Mouse (Mus musculus) urinary bladder, postnatal 36 days (tissue): ENCODE data around the gene Ptges2.

Source experiments
- DNase-seq, 2 experiments: peaks; one replicate each; pipeline ENCODE4 v3.0.0; 2022; ENCODE audit warnings: low spot score in 2 of 2, mixed read lengths in 1 of 2

Ptges2 gene

DNA sequence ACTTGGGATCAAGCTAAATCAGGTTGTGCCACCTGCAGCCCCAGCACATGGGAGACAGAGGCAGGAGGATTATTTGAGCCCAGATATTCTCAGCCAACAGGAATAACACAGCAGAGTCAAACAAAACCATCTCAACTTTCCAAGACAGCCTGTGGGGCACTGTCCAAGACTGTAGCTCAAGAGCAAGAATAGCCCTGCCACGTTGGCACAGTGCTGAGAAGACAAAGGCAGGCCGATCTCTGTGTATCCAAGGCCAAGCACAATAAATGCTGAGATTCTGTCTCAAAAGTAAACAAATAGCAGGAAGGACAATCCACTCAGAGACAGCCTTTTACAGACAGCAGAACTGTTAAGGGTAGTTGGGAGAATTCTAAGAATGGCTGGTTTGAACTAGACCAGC lies 44.5 kb downstream of the Ptges2 start:
- DNase-seq = no peak

- DNase-seq = no peak
These were observed 44.9 kb downstream of the Ptges2 start for GRCm38 (mm10) chr2:32440632-32441031.

GRCm38 (mm10) chr2:32441550-32441949 lies 45.9 kb downstream of the Ptges2 start:
- no peak for DNase-seq

GRCm38 (mm10) chr2:32445535-32445934 lies 49.8 kb downstream of the Ptges2 start:
- DNase-seq = no peak

DNA sequence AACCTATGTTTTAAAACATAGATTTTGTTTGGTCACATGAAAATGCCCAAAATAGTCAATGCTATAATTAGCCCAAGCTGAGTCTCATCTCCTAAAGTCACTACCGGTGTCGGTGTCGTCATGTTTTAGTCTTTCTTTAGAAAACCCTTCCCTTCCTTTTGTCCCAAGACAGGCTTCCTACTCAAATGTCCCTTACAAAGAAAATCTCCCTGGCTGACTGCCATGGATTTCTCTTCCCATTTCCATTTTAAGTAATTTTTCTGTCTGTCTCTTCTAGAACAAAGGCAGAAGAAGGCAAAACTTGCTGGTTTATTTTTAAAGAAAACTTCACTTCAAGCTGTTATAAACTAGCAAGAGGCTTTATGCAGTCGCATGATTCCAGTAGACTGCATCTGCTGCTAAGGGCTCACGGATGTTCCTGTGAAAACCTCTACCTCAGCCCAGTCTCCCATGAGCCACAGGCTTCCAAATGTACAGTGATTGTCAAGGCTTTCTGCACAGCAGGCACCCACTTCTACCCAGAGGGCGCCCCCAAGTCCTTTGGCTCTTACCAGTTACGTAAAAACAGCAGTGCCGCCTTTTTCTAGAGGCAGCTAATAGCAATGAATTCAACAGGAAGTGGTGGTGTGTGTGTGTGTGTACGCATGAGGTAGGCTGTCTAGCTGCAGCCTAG lies 51.7 kb downstream of the Ptges2 start:
- DNase-seq = no peak

- no peak for DNase-seq
These were observed 52.8 kb downstream of the Ptges2 start for GRCm38 (mm10) chr2:32448480-32448879.

DNA sequence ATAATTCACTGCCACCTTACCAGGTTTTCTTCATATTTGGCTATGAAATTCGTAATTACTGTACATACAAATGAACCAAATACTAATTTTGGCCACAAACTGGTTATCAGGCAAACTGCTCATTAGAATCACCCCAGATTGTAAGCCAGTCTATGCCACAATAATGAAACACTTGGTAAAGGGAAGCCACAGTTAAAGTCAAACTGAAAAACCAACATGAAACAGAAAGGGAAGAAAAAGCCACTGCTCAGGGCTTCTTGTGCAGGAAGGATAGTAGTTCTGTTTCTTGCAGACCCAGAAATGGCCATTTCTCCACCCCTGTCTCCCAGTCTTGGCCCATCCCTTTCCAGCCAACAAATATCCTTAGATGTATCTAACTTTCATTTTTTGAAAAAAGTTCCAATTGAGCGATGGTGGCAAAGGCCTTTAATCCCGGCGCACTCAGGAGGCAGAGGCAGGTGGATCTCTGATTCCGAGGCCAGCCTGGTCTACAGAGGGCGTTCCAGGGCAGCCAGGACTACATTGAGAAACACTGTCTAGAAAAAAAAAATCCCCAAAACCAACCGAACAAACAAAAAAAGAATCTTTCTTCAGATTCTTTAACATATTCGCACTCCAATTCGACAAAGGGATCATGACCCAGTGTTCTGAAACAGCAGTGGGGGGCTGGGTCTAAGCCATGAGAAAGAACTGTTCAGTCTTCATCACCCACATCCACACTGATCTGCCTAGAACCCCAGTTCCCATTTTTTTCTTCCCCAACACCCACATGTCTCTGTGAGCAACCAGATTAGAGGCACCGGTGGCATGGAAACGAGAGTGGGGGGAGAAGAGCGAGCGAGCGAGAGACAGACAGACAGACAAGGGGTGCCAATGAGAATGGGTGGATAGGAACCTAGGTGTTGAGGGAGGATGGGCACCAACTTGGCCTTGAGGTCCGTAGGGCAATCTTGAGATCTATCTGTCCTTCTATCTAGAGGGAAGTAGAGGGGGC lies 54.4 kb downstream of the Ptges2 start, which contains the start of gene Naif1:
Gene Naif1, plus strand, starts transcription at position 697 of the 994 bp plus-strand sequence.
- no peak for DNase-seq

DNA sequence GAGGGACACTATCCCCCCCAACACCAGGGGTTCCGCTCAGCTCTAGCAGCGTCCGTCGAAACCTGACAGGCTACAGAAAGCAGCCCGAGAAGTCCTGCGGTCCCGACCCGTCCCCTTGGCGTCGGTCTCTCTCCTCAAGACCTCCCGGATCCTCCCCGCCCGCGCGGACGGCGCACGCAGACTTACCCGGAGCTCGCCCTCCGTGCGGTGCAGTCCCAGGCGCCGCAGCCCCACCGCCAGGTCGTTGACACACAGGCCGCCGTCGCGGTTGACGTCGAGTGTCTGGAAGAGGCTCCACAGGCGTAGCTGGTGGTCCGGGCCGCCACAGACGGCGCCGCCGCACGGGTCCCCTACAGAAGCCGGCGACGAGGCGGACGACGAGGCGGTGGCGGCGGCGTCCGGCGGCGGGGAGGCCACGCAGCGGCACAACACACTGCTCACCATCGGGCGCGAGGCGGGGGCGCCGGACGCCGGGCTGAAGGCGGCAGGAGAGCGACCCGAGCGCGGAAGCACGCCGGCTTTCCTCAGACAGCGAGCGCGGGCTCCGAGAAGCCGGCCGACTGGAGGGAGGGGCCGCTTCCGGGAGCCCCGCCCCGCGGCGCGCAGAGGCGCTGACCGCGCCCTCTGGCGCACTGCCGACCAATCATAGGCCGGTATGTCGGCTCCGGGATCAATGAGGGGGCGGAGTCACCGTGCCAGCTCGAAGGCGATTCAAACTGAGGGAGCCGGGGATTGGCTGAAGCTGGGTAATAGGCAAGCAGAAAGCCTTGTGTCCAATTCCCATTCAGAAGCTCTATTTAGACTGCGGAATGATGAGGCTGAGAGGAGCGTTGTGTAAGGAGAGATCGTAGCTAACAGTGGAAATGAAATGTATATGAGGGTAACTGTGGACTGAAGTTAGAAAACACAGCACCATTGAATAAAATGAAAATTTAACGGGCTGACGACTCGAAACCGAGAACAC lies 55.5 kb downstream of the Ptges2 start, which contains the start of gene Slc25a25:
Gene Slc25a25, minus strand, starts transcription at position 565 of the 964 bp plus-strand sequence.
- peak; percentile 93 to 97 for DNase-seq

GRCm38 (mm10) chr2:32451870-32452372 lies 56.2 kb downstream of the Ptges2 start:
- peak; percentile 99 for DNase-seq

- no peak for DNase-seq
These were observed 56.8 kb downstream of the Ptges2 start for GRCm38 (mm10) chr2:32452441-32452971.

DNA sequence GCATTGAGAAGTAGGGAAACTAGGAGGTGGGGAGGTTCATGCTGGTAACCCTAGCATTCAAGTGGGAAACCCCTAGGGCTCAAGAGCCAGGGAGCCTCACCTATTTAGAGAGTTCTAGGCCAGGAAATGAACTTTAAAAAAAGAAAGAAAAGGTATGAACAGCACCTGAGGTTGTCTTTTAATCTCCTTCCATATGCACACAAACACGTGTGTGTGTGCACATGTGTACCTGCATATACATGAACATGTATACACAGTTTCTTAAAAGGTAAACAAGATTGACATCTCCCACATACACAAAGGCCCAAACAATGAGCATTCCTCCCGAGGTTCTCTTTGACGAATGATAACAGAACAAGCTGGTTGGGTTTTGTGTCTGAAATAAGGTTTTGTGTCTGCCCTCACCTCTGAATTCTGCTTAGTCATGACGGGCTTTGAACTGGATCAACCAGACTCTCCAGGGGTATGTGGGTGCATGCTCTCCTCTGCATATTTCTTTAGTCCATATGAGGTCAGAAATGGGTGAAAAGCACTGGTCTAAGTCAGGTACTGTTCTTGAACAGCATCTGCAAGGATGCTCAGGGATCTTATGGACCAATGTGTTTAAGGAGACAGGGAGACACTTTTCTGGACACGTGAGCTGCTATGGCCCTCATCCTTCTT lies 58.1 kb downstream of the Ptges2 start:
- DNase-seq = peak in 1 of 2 experiments; percentile 43

DNA sequence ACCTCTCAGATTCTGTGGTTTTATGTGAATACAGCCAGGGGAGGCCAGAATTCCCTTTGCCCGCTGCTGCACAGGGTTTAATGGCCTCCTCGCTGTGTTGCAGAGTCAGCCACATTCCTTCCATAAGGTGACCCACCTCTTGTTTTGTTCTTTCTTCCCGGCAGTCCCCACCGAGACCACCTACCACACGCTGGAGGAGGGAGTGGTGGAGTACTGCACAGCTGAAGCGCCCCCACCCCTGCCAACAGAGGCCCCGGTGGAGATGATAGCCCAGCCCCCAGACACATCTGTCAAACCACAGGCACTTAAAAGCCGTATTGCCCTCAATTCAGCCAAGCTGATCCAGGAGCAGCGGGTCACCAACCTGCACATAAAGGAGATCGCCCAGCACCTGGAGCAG lies 58.9 kb downstream of the Ptges2 start:
- DNase-seq = no peak

DNA sequence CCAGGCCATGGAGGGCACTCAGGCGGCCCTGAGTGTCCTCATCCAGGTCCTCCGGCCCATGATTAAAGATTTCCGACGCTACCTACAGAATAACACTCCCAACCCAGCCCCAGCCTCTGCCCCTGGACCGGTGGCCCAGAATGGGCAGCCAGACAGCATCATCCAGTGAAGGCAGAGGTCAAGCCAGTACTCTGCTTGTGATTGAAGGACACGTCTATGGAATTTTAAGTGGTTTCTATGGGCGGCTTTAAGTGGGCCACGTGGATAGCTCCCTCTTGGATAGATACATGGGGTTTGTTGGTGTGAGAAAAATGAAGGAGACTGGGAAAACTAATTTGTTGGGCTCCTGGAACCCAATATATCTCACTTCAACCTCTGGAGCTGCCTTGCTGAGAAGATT lies 59.4 kb downstream of the Ptges2 start:
- DNase-seq = no peak
